Mouse (Mus musculus): Measurements from ENCODE around the gene Tubgcp4.

Tubgcp4 gene

GRCm38 (mm10) chr2:121204276-121204675, 33.8 kb downstream of the Tubgcp4 start:
- no peak for DNase-seq

GRCm38 (mm10) chr2:121206541-121206940, 36.1 kb downstream of the Tubgcp4 start:
- no peak for DNase-seq

DNA sequence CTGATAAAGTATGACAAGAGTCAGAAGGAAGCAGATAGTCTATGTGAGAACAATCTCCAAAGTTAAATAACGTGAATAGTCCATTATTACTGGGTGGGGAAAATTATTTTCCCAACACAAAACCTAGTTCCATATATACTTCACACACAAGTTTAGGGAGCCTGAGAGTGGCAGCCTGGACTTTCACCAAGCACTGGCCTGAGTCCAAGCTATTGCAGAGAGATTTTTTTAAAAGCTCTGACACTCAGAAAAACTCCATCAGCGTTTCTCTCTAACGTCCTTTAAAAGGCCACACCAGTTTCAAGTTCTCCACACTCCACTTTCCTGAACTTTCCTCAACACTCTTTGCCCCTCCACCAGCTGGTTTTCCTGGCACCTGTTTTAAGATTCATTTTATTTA, 44.0 kb downstream of the Tubgcp4 start:
- DNase-seq: no peak

- DNase-seq: no peak
Measured at GRCm38 (mm10) chr2:121219177-121219576, 48.7 kb downstream of the Tubgcp4 start.

GRCm38 (mm10) chr2:121219994-121220393, 49.5 kb downstream of the Tubgcp4 start:
- no peak for DNase-seq

- DNase-seq: no peak
Measured at GRCm38 (mm10) chr2:121223010-121223409, 52.6 kb downstream of the Tubgcp4 start.

GRCm38 (mm10) chr2:121228135-121228534, 57.7 kb downstream of the Tubgcp4 start:
- no peak for DNase-seq

- no peak for DNase-seq
Measured at GRCm38 (mm10) chr2:121235460-121236072, 65.1 kb downstream of the Tubgcp4 start.

- no peak for DNase-seq
Measured at GRCm38 (mm10) chr2:121239426-121239825, 69.0 kb downstream of the Tubgcp4 start.

GRCm38 (mm10) chr2:121244099-121244498, 73.6 kb downstream of the Tubgcp4 start:
- no peak for DNase-seq

All from thymus, postnatal 36 days (tissue).